Mouse (Mus musculus) thymus, postnatal 25 days (tissue): ENCODE measurements around the gene Mgat5.

Experiments
- DNase-seq: peaks from one replicate; pipeline ENCODE4 v3.0.0; 2022

The Mgat5 gene

DNA sequence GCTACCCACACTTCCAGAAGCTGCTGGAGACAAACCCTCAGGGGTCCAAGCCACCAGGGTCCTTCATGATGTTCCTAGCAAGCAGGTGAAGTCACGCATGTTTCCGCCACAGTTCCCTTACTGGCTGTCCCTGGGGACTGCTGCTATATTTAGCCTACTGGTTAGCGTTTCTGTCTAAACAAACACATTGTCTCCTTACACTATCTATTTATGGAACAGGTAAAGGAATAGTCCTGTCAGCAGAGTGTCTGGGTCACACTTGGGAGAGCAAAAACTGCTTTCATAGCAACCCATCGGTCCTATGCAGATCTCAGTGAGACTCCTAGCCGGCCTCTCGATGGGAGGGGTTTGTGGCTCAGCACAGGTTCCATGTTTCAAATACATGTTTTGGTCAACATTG lies 306.5 kb downstream of the Mgat5 start:
- no peak for DNase-seq

DNA sequence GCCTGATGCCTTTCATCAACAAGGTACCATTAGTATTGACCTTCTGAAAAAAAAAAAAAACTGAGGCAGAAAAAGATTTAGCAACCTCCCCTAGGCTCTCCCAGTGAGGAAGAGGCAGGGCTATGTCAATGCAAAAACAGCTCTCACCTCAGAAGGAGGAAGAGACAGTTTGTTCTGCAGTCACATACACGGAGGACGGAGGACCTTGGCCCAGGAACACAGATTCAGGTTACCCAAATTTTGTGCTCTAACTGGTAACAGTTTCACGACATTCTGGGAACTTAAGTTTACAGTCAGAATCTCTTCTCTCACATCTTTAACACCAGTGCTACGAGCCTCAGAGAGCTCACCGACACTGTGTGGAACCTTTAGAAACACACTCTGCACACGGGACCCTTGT lies 307.9 kb downstream of the Mgat5 start:
- no peak for DNase-seq

DNA sequence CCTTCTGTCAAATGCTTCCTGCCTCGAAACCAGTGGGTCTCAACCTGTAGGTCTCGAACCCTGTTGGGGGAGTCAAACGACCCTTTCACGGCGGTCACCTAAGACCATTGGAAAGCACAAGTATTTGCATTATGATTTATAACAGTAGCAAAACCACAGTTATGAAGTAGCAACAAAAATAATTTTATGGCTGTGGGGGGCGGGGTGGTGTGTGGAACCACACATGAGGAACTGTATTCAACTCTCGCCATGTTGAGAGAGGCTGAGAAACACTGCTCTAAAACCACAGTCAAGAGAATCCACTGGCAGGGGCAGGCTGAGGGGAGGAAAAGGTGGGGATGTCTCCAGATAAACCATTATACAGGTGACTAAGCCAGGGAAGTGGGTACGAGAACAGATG lies 308.3 kb downstream of the Mgat5 start:
- no peak for DNase-seq

DNA sequence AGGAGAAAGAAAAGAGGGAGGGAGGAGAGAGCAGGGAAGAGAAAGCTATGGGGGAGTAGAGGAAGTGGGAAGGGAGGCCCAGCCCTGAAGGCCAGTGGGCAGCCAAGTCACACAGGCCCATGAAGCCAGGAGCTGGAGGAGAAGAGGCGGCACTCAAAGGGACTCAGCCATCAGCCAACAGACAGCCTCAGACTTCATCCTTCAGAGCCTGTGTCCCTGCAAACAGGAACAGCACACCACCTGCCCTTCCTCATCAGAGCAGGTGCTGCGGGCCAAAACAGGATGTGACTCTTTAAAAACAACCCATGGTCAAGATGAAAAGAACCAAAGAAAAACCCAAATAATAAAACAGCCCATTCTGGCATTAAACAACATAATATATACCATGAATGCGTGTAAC lies 308.8 kb downstream of the Mgat5 start:
- no peak for DNase-seq

DNA sequence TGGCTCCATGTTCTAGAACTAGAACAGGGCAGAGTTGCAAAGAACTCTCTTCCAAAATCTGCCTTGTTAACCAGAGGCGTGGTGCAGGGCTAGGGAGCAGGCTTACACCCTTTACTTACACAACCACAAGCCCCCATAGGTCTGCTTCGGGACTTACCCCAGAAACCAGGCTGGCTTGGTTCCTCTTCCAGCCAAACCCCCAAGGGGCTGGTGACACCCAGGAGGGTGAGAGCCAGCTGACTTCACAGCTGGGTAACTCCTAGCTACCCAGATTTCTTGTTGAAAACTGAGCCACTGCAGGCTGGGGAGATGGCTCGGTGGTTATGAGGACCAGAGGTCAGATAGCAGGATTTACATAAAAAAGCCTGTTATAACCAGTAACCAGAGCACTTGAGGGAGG lies 309.7 kb downstream of the Mgat5 start:
- DNase-seq, result no peak

DNA sequence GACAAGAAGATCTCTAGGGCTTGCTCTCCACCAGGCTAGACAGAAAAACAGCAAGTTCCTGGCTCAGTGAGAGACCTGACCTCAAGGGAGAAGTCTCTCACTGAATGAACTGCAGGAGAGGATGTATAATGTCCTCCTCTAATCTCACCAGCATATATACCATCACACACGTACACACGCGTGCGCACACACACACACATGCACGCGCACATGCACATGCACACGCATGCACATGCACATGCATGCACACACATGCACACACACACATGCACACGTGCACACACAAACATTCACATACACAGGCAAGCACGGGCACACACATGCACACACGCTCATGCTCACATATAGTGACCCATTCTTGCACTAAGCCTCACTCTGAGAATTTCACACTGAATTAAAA lies 310.1 kb downstream of the Mgat5 start:
- DNase-seq, result no peak

DNA sequence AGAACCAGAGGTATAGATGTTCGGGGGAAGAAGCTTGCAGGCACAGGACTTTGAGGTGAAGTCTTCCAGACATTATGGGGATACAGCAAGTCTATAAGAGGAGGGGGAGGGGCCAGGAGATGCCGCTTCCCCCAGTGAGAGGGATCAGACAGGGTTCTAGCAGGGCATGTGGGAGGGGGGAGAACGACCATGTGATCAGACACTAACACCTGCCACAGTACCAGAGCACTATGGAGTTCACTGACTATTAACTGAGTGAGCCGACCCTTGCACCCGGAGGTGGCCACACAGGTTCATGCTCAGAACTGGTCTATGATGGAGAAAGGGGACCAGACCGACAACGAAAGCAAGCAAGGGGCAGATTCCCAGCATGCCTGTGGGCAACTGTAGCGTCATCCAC lies 318.5 kb downstream of the Mgat5 start:
- DNase-seq, result no peak

DNA sequence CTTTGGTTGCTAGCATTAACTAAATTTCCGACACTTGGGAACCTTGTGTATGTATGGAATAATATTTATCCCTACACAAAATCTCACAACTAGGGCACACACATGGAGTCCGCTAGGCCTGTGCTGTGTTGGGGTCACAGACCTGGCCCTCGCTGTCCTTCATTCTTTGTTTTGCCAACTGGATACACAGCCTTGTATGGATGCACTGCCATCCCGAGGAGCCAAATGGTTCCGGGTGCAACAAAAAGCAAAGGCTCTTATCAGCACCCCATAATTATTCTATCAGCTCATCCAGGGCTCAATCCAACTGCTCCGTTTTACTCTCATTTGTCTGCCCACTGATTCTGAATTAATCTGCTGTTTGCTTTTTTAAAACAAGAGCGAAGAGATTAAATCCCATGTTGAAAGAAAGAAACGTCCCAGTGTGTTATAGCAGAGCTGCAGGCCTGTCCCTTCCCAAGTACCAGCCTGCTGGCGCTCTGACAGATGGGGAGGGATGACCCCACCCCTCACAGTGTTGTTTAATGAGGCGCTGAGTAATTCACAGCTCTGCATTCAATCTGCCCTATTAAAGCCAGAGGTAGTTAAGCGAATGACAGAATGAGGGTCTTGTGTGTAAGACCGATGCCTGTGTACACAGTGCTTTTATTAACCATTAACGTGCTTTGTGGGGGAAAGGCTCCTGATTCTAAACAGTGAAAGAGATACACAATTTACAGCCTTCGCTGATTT lies 326.2 kb downstream of the Mgat5 start:
- DNase-seq, result no peak

DNA sequence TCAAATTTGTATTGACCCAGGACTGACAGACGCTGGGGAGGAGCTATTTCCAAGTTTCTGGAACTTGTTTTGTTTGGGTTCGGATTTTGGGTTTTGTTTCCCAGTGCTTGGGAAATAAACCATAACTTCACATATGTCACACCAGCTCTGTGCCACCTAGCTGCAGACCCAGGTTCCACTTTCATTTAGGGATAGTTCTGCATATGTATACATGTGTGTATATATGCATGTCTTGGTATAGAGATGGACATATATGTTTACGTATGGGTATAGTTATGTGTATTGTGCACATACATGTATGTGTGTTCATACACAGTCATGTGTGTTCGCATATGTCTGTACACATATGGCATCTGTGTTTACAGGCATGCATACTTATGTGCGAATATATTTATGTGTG lies 326.9 kb downstream of the Mgat5 start:
- no peak for DNase-seq

DNA sequence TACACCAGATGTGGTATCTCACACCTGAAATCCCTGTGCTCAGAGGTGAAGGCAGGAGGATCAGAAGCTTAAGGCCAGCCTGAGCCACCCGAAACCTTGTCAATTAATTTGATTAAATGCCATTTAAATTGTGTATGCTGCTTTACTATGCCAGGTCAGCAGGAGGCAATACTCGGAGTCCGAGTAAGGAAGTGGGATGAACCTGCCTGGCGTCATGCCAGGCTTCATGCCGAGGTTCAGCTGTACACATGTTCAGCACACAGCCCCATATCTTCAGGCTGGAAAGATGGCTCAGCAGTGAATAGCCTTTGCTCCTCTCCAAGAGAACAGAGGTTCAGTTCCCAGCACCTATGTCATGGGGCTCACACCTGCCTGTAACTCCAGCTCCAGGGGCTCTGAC lies 331.6 kb downstream of the Mgat5 start:
- no peak for DNase-seq

DNA sequence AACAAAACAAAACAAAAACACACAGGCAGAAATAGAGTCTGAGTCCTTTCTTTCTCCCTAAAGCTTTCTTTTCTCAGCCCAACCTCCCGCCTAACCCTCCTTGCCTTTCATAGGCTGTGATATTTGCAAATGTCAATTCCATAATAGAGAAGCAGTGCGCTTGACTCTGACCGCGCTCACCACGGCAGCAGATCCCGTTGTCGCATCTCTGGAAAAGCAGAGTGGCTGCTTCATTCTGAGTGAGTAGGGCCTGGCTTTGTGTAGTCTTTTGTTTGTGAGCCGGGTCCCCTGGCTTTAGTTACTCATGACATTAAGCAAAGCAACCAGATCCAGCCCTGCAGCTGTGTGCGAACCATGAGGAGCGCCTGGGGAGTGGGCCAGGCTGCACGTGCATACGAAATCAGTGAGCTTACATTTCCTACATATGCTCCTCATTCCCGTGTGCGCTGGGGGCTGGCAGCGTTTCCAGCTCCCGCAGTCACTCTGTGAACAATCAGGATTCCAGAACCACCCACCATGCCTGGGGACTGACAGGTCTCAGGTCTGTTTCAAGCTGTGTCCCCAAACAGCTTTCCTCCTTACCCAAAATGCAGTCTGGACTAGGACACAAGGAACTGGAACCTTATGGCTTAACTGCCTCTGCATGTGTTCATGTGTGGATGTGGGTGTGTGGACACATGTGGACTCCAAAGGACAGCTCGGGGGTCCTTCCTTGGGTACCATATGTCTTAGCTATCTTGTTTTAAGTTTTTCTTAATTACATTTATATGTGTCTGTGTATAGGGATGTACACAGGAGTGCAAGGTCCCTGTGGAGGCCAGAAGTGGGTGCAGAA lies 332.6 kb downstream of the Mgat5 start:
- no peak for DNase-seq
